Mouse (Mus musculus) heart, adult 18-20 months (tissue): ENCODE results near the gene Btla. TPM values are rescaled to one million over a fixed set of nuclear protein-coding genes. Genes with fewer than 3 reads are reported as not detected.

Experiments used
- DNase-seq, 2 experiments: peaks; one replicate each; pipeline ENCODE4 v3.0.0; 2021 to 2022; ENCODE audit warnings: mixed read lengths in 1 of 2
- long read RNA-seq, 2 experiments: library from polyadenylated mRNA; stranded (forward); transcript quantifications; one replicate each; pipeline ENCODE4 v2.0.0; 2021
- total RNA-seq, 2 experiments: library from RNA; stranded (reverse); gene quantifications; 2 replicates each; pipeline ENCODE4 v1.2.3; 2021

Btla gene
- 1 to 10 TPM in 1 of 2 experiments, under 1 TPM in 1; 0.99 to 4.3 TPM for total RNA-seq
- long read RNA-seq, experiment 1, partial matches to known transcripts: 0 of 1 reads
- long read RNA-seq, experiment 1, other reads (novel, unspliced or antisense): 0 of 1 reads
- long read RNA-seq, experiment 2: 0 reads

GRCm38 (mm10) chr16:45223648-45224388, at the start of gene Btla:
Btla (plus strand) TSS chr16:45224315.
- DNase-seq: no peak

- DNase-seq: no peak
Measured at GRCm38 (mm10) chr16:45178552-45178951, 45.6 kb upstream of the Btla start.

- no peak for DNase-seq
Measured at GRCm38 (mm10) chr16:45181824-45182223, 42.3 kb upstream of the Btla start.

GRCm38 (mm10) chr16:45192613-45193012, 31.5 kb upstream of the Btla start:
- DNase-seq: peak; percentile 68 to 87

GRCm38 (mm10) chr16:45196816-45197215, 27.3 kb upstream of the Btla start:
- peak; percentile 67 to 86 for DNase-seq

- DNase-seq: no peak
Measured at GRCm38 (mm10) chr16:45201395-45201794, 22.7 kb upstream of the Btla start.

- no peak for DNase-seq
Measured at GRCm38 (mm10) chr16:45204438-45204837, 19.7 kb upstream of the Btla start.

- DNase-seq: no peak
Measured at GRCm38 (mm10) chr16:45204859-45205670, 19.1 kb upstream of the Btla start.

GRCm38 (mm10) chr16:45222016-45222415, 2.1 kb upstream of the Btla start:
- DNase-seq: no peak

- DNase-seq: no peak
Measured at GRCm38 (mm10) chr16:45222771-45223170, 1.3 kb upstream of the Btla start.

- DNase-seq: no peak
Measured at GRCm38 (mm10) chr16:45224431-45225008, 405 bp downstream of the Btla start.

GRCm38 (mm10) chr16:45227002-45227401, 2.9 kb downstream of the Btla start:
- DNase-seq: no peak

GRCm38 (mm10) chr16:45231296-45231695, 7.2 kb downstream of the Btla start:
- no peak for DNase-seq

GRCm38 (mm10) chr16:45233007-45233406, 8.9 kb downstream of the Btla start:
- DNase-seq: no peak

- no peak for DNase-seq
Measured at GRCm38 (mm10) chr16:45242700-45243099, 18.6 kb downstream of the Btla start.

GRCm38 (mm10) chr16:45244930-45245472, 20.9 kb downstream of the Btla start:
- no peak for DNase-seq

GRCm38 (mm10) chr16:45249761-45250160, 25.6 kb downstream of the Btla start:
- no peak for DNase-seq

- no peak for DNase-seq
Measured at GRCm38 (mm10) chr16:45250317-45250716, 26.2 kb downstream of the Btla start.

- no peak for DNase-seq
Measured at GRCm38 (mm10) chr16:45251773-45252413, 27.8 kb downstream of the Btla start.

- DNase-seq: no peak
Measured at GRCm38 (mm10) chr16:45255183-45255861, 31.2 kb downstream of the Btla start.

GRCm38 (mm10) chr16:45256895-45257294, 32.8 kb downstream of the Btla start:
- peak; percentile 33 to 51 for DNase-seq
